Mouse (Mus musculus) CD4-positive helper T cell, adult 2 months (primary cell): ENCODE data around the gene Crip2.
A peak's percentile ranks its signal among the peaks of the same experiment; 100 is the strongest.

ENCODE experiments used
- DNase-seq: peaks from one replicate; pipeline ENCODE4 v3.0.0-alpha.2; 2012; ENCODE audit warnings: low read depth, missing footprints, low spot score

The Crip2 gene

GRCm38 (mm10) chr12:113131601-113132000 lies 8.4 kb upstream of the Crip2 start:
- no peak for DNase-seq

- no peak for DNase-seq
Measured at GRCm38 (mm10) chr12:113132567-113132966, 7.5 kb upstream of the Crip2 start.

- DNase-seq: no peak
Measured at GRCm38 (mm10) chr12:113133260-113133659, 6.8 kb upstream of the Crip2 start.

GRCm38 (mm10) chr12:113133861-113134403 lies 6.1 kb upstream of the Crip2 start:
- no peak for DNase-seq

- no peak for DNase-seq
Measured at GRCm38 (mm10) chr12:113134502-113134901, 5.5 kb upstream of the Crip2 start.

- no peak for DNase-seq
Measured at GRCm38 (mm10) chr12:113135401-113135800, 4.6 kb upstream of the Crip2 start.

GRCm38 (mm10) chr12:113136492-113137020 lies 3.5 kb upstream of the Crip2 start:
- DNase-seq: no peak

GRCm38 (mm10) chr12:113137260-113138213 lies 2.5 kb upstream of the Crip2 start:
- no peak for DNase-seq

- DNase-seq: no peak
Measured at GRCm38 (mm10) chr12:113138291-113138690, 1.7 kb upstream of the Crip2 start.

GRCm38 (mm10) chr12:113138901-113139864 lies 853 bp upstream of the Crip2 start:
- DNase-seq: no peak

GRCm38 (mm10) chr12:113140616-113141411 lies 778 bp downstream of the Crip2 start:
- DNase-seq: no peak

GRCm38 (mm10) chr12:113141531-113141973 lies 1.5 kb downstream of the Crip2 start:
- DNase-seq: no peak

GRCm38 (mm10) chr12:113142021-113142975 lies 2.3 kb downstream of the Crip2 start:
- DNase-seq: no peak

- no peak for DNase-seq
Measured at GRCm38 (mm10) chr12:113143164-113143563, 3.1 kb downstream of the Crip2 start.

GRCm38 (mm10) chr12:113144001-113144756 lies 4.1 kb downstream of the Crip2 start:
- peak; percentile 54 for DNase-seq

GRCm38 (mm10) chr12:113144886-113145285 lies 4.8 kb downstream of the Crip2 start:
- DNase-seq: no peak

- DNase-seq: no peak
Measured at GRCm38 (mm10) chr12:113145591-113145990, 5.6 kb downstream of the Crip2 start.
